Mouse (Mus musculus) heart, postnatal 0 days (tissue): ENCODE data around the gene Fam76b. TPM values are rescaled to one million over a fixed set of nuclear protein-coding genes. Genes with fewer than 3 reads are reported as not detected.

ENCODE experiments used
- ATAC-seq: fragments of 200-750 bp; cut with Nextera tagmentation; 2 replicates; pipeline ENCODE4 v1.8.0; 2017; ENCODE audit warnings: low read depth, moderate number of reproducible peaks, moderate library complexity; ENCODE audit not compliant: insufficient read depth
- DNase-seq: peaks from one replicate; pipeline ENCODE4 v3.0.0-alpha.2; 2016; ENCODE audit warnings: low spot score
- H3K27ac ChIP-seq: fragments of 300-500 bp; sonication (generic); 2 replicates; pipeline ENCODE4 v1.5.1; 2014; ENCODE audit warnings: low read depth, mild to moderate bottlenecking
- H3K27me3 ChIP-seq: fragments of 300-500 bp; sonication (generic); 2 replicates; pipeline ENCODE4 v1.6.1; 2014; ENCODE audit warnings: low read length, mixed read lengths; ENCODE audit not compliant: control insufficient read depth, insufficient read depth
- H3K36me3 ChIP-seq: fragments of 300-500 bp; sonication (generic); replicated peaks from 2 replicates; pipeline ENCODE4 v1.6.1; 2014; ENCODE audit warnings: low read length, mixed read lengths; ENCODE audit not compliant: control insufficient read depth, insufficient read depth
- H3K4me1 ChIP-seq: fragments of 300-500 bp; sonication (generic); 2 replicates; pipeline ENCODE4 v1.6.1; 2014; ENCODE audit warnings: antibody characterized with exemption; ENCODE audit not compliant: control insufficient read depth, insufficient read depth
- H3K4me2 ChIP-seq: fragments of 300-500 bp; sonication (generic); 2 replicates; pipeline ENCODE4 v1.6.1; 2014; ENCODE audit warnings: low read depth, mild to moderate bottlenecking, low read length, moderate library complexity
- H3K4me3 ChIP-seq: fragments of 300-500 bp; sonication (generic); 2 replicates; pipeline ENCODE4 v1.5.1; 2014; ENCODE audit warnings: low read depth, low read length
- H3K9ac ChIP-seq: fragments of 300-500 bp; sonication (generic); replicated peaks from 2 replicates; pipeline ENCODE4 v1.6.1; 2014; ENCODE audit warnings: low read depth, low read length, mixed read lengths
- H3K9me3 ChIP-seq: fragments of 300-500 bp; sonication (generic); replicated peaks from 2 replicates; pipeline ENCODE4 v1.6.1; 2016; ENCODE audit warnings: low read length; ENCODE audit not compliant: control insufficient read depth
- CTCF ChIP-seq: IDR thresholded peaks from 2 replicates; pipeline ENCODE4 v1.5.1; 2016; ENCODE audit warnings: antibody characterized with exemption, control low read depth, low read depth
- EP300 ChIP-seq: IDR thresholded peaks from 2 replicates; pipeline ENCODE4 v1.6.1; 2016; ENCODE audit warnings: antibody characterized with exemption, low read depth
- WGBS: fragments of 180-500 bp; shearing (Covaris S2); extraction: QIAGEN DNeasy Blood & Tissue Kit; methylation state at CpG from one replicate; pipeline ENCODE4 v1.1.7; 2014; 5-methylcytosine and 5-hydroxymethylcytosine counted together
- polyA plus RNA-seq: library from polyadenylated mRNA; unstranded; fragments of >200 nt; fragmentation: Nextera tagmentation; extraction: Ambion mirVana; gene quantifications from 2 replicates; pipeline ENCODE4 v1.2.1, GENCODE M21; 2015
- total RNA-seq: library from RNA; depleted of rRNA; stranded (reverse); fragments of >200 nt; gene quantifications from 2 replicates; pipeline ENCODE4 v1.2.3, GENCODE M21; 2014; ENCODE audit warnings: low replicate concordance

Gene Fam76b
- total and polyA plus RNA-seq, 2 experiments from 2014 or later: 9.5 to 17.3 TPM

GRCm38 (mm10) chr9:13874359-13874758, 46.8 kb downstream of the Fam76b start:
- Histone ChIP-seq H3K27me3 (no peaks in the 10 kb centered on the region), H3K4me2 (no peak overlapping the region), H3K36me3 (no peaks in the 10 kb centered on the region), H3K4me3 (no peak overlapping the region), H3K27ac (no peak overlapping the region), H3K9ac (no peak overlapping the region), H3K9me3 (no peaks in the 10 kb centered on the region), H3K4me1 (no peaks in the 10 kb centered on the region)
- 46% methylated on average over 2 of the region's 2 CpGs for WGBS
- DNase-seq: no peak
- no peak for ATAC-seq
- no peak for TF ChIP-seq EP300
- TF ChIP-seq CTCF: 0 out of 2 replicates have a peak, but pooled peaks have one; percentile 30

- ATAC-seq (no peak), DNase-seq (no peak)
- Histone ChIP-seq H3K4me2 (no peak overlapping the region), H3K27ac (no peak overlapping the region), H3K9ac (no peak overlapping the region), H3K4me3 (no peak overlapping the region), H3K36me3 (no peaks in the 10 kb centered on the region), H3K27me3 (no peaks in the 10 kb centered on the region), H3K4me1 (no peaks in the 10 kb centered on the region), H3K9me3 (no peaks in the 10 kb centered on the region)
- TF ChIP-seq CTCF (no peak), EP300 (no peak)
- 46% methylated on average over 2 of the region's 2 CpGs for WGBS
Measured at GRCm38 (mm10) chr9:13875340-13875739, 47.8 kb downstream of the Fam76b start.

- ATAC-seq (no peak), DNase-seq (no peak)
- Histone ChIP-seq H3K4me2 (no peak overlapping the region), H3K9me3 (no peaks in the 10 kb centered on the region), H3K27ac (no peak overlapping the region), H3K4me1 (no peaks in the 10 kb centered on the region), H3K27me3 (no peaks in the 10 kb centered on the region), H3K4me3 (no peak overlapping the region), H3K36me3 (no peaks in the 10 kb centered on the region), H3K9ac (no peak overlapping the region)
- TF ChIP-seq CTCF (no peak), EP300 (no peak)
- 50% methylated on average over 1 of the region's 1 CpGs for WGBS
Measured at GRCm38 (mm10) chr9:13880761-13881160, 53.2 kb downstream of the Fam76b start.

- no peaks in the 10 kb centered on the region for H3K4me1 ChIP-seq
- no peak for DNase-seq
- no peak for ATAC-seq
- H3K4me3 ChIP-seq: no peak overlapping the region
- 6% methylated on average over 2 of the region's 2 CpGs for WGBS
- no peaks in the 10 kb centered on the region for H3K27me3 ChIP-seq
- H3K9ac ChIP-seq: no peak overlapping the region
- TF ChIP-seq EP300 (no peak), CTCF (no peak)
- no peak overlapping the region for H3K27ac ChIP-seq
- no peaks in the 10 kb centered on the region for H3K36me3 ChIP-seq
- no peak overlapping the region for H3K4me2 ChIP-seq
- H3K9me3 ChIP-seq: no peaks in the 10 kb centered on the region
Measured at GRCm38 (mm10) chr9:13882478-13882877, 55.0 kb downstream of the Fam76b start.

- WGBS: 61% methylated on average over 5 of the region's 5 CpGs
- ATAC-seq: no peak
- peaks cover 6% of the 10 kb centered on the region; the same call in 1 of the 2 replicates for H3K9me3 ChIP-seq
- DNase-seq: no peak
- TF ChIP-seq EP300 (no peak), CTCF (no peak)
- no peaks in the 10 kb centered on the region for H3K4me1 ChIP-seq
- no peak overlapping the region for H3K4me2 ChIP-seq
- no peak overlapping the region for H3K9ac ChIP-seq
- no peak overlapping the region for H3K27ac ChIP-seq
- no peak overlapping the region for H3K4me3 ChIP-seq
- H3K27me3 ChIP-seq: peaks cover 6% of the 10 kb centered on the region; the same call in 1 of the 2 replicates
- H3K36me3 ChIP-seq: no peaks in the 10 kb centered on the region
Measured at GRCm38 (mm10) chr9:13888981-13889380, 61.5 kb downstream of the Fam76b start.

GRCm38 (mm10) chr9:13889657-13890056, 62.1 kb downstream of the Fam76b start:
- DNase-seq (peak; percentile 76), ATAC-seq (peak; percentile 79)
- Histone ChIP-seq H3K27ac (no peak overlapping the region), H3K9ac (no peak overlapping the region), H3K36me3 (no peaks in the 10 kb centered on the region), H3K4me3 (no peak overlapping the region), H3K4me1 (no peaks in the 10 kb centered on the region), H3K27me3 (peaks cover 6% of the 10 kb centered on the region; the same call in 1 of the 2 replicates), H3K4me2 (no peak overlapping the region), H3K9me3 (peaks cover 6% of the 10 kb centered on the region; the same call in 1 of the 2 replicates)
- 5% methylated on average over 9 of the region's 9 CpGs for WGBS
- TF ChIP-seq CTCF (peak; percentile 95), EP300 (no peak)
